Mouse (Mus musculus) mature B cell (primary cell): ENCODE data around the gene Cd4.
"Not testable (repeated sequence)": the region's sequence is repeated elsewhere in the genome, so short reads cannot be mapped to it uniquely, and the experiment has no call there.

ENCODE experiments used
- in situ Hi-C: fragments of 300-500 bp; cut with MboI; formaldehyde crosslinking; loops from 2 replicates; pipeline ENCODE4 v1.14.3; 2019

Cd4 gene

GRCm38 (mm10) chr6:124850535-124850934, 37.5 kb downstream of the Cd4 start:
- in situ Hi-C loops, result no loop called here

- in situ Hi-C loops, result no loop called here
Measured at GRCm38 (mm10) chr6:124847305-124847704, 40.7 kb downstream of the Cd4 start.

GRCm38 (mm10) chr6:124840241-124841167, 47.5 kb downstream of the Cd4 start, which contains the start of gene Gnb3:
Gene Gnb3 (minus strand): TSS chr6:124840275.
- in situ Hi-C loops, result no loop called here

- in situ Hi-C loops, result no loop called here
Measured at GRCm38 (mm10) chr6:124839805-124840204, 48.2 kb downstream of the Cd4 start.

- in situ Hi-C loops, result no loop called here
Measured at GRCm38 (mm10) chr6:124836411-124836810, 51.6 kb downstream of the Cd4 start.

- in situ Hi-C loops, result no loop called here
Measured at GRCm38 (mm10) chr6:124835531-124835930, 52.5 kb downstream of the Cd4 start.

- in situ Hi-C loops, result no loop called here
Measured at GRCm38 (mm10) chr6:124834512-124835081, 53.4 kb downstream of the Cd4 start.

GRCm38 (mm10) chr6:124831649-124832048, 56.4 kb downstream of the Cd4 start:
- in situ Hi-C loops, result no loop called here

- in situ Hi-C loops, result not testable (repeated sequence)
Measured at GRCm38 (mm10) chr6:124831199-124831598, 56.8 kb downstream of the Cd4 start.

- in situ Hi-C loops, result no loop called here
Measured at GRCm38 (mm10) chr6:124829799-124830700, 58.0 kb downstream of the Cd4 start.

GRCm38 (mm10) chr6:124828868-124829798, 58.9 kb downstream of the Cd4 start, which contains the start of the genes Usp5 and Cdca3:
Gene Usp5 (minus strand): TSS chr6:124829484.
Gene Cdca3 (plus strand): TSS chr6:124829547.
- in situ Hi-C loops, result no loop called here

GRCm38 (mm10) chr6:124828101-124828592, 59.9 kb downstream of the Cd4 start:
- in situ Hi-C loops, result no loop called here

- in situ Hi-C loops, result no loop called here
Measured at GRCm38 (mm10) chr6:124822049-124822448, 66.0 kb downstream of the Cd4 start.

GRCm38 (mm10) chr6:124820891-124821290, 67.1 kb downstream of the Cd4 start:
- in situ Hi-C loops, result no loop called here

GRCm38 (mm10) chr6:124817971-124818370, 70.0 kb downstream of the Cd4 start:
- in situ Hi-C loops, result no loop called here

- in situ Hi-C loops, result no loop called here
Measured at GRCm38 (mm10) chr6:124817563-124817962, 70.5 kb downstream of the Cd4 start.

GRCm38 (mm10) chr6:124817125-124817524, 70.9 kb downstream of the Cd4 start:
- in situ Hi-C loops, result no loop called here

GRCm38 (mm10) chr6:124816611-124817010, 71.4 kb downstream of the Cd4 start:
- in situ Hi-C loops, result no loop called here

- in situ Hi-C loops, result no loop called here
Measured at GRCm38 (mm10) chr6:124814858-124815774, 72.9 kb downstream of the Cd4 start.
